Mouse (Mus musculus): ENCODE results near the gene Apela. TPM values are rescaled to one million over a fixed set of nuclear protein-coding genes. Genes with fewer than 3 reads are reported as not detected.
"Not testable (repeated sequence)": the region's sequence is repeated elsewhere in the genome, so short reads cannot be mapped to it uniquely, and the experiment has no call there.

Gene Apela
- polyA plus RNA-seq, 2 experiments, result 0.27 to 0.37 TPM

- Histone ChIP-seq H3K4me3 (ENCODE audit: insufficient read depth in 1 of 2, low read depth in 2 of 2, low read length in 2 of 2) (no peak overlapping the region), H3K9me3 (ENCODE audit: control insufficient read depth, low read length) (no peaks in the 10 kb centered on the region), H3K27me3 (ENCODE audit: control insufficient read depth, insufficient read depth, low read length) (no peaks in the 10 kb centered on the region), H3K9ac (replicated peaks) (no peak overlapping the region), H3K4me1 (replicated peaks; ENCODE audit: control insufficient read depth in 2 of 2, insufficient read depth in 2 of 2, low read length in 1 of 2) (no peaks in the 10 kb centered on the region), H3K27ac (no peak overlapping the region), H3K36me3 (replicated peaks; ENCODE audit: control insufficient read depth, insufficient read depth, low read depth) (no peaks in the 10 kb centered on the region), H3K4me2 (ENCODE audit: low read depth) (no peak overlapping the region)
- TF ChIP-seq EP300 (IDR thresholded peaks at IDR 0.05; ENCODE audit: low read depth), result no peak
- no peak for TF ChIP-seq CTCF (IDR thresholded peaks at IDR 0.05; ENCODE audit: low read depth)
- no peak for ATAC-seq (ENCODE audit: insufficient read depth)
- DNase-seq (ENCODE audit: low read depth in 3 of 3, low spot score in 3 of 3), result no peak
- WGBS (ENCODE audit: insufficient replicate concordance), result 56% methylated on average over 4 of the region's 4 CpGs
Measured at GRCm38 (mm10) chr8:65030735-65031485, 6.2 kb downstream of the Apela start.

- H3K9ac ChIP-seq (replicated peaks), result no peak overlapping the region
- H3K27me3 ChIP-seq (ENCODE audit: control insufficient read depth, insufficient read depth, low read length), result no peaks in the 10 kb centered on the region
- H3K36me3 ChIP-seq (replicated peaks; ENCODE audit: control insufficient read depth, insufficient read depth, low read depth), result no peaks in the 10 kb centered on the region
- no peaks in the 10 kb centered on the region for H3K9me3 ChIP-seq (ENCODE audit: control insufficient read depth, low read length)
- H3K4me3 ChIP-seq (ENCODE audit: insufficient read depth in 1 of 2, low read depth in 2 of 2, low read length in 2 of 2), result no peak overlapping the region
- no peak overlapping the region for H3K4me2 ChIP-seq (ENCODE audit: low read depth)
- TF ChIP-seq EP300 (IDR thresholded peaks at IDR 0.05; ENCODE audit: low read depth), result no peak
- no peak for TF ChIP-seq CTCF (IDR thresholded peaks at IDR 0.05; ENCODE audit: low read depth)
- DNase-seq (ENCODE audit: low read depth in 3 of 3, low spot score in 3 of 3) (no peak), ATAC-seq (ENCODE audit: insufficient read depth) (no peak)
- 56% methylated on average over 4 of the region's 4 CpGs for WGBS (ENCODE audit: insufficient replicate concordance)
- H3K27ac ChIP-seq, result no peak overlapping the region
- H3K4me1 ChIP-seq (replicated peaks; ENCODE audit: control insufficient read depth in 2 of 2, insufficient read depth in 2 of 2, low read length in 1 of 2), result no peaks in the 10 kb centered on the region
Measured at GRCm38 (mm10) chr8:65029776-65030175, 7.4 kb downstream of the Apela start.

- TF ChIP-seq EP300 (IDR thresholded peaks at IDR 0.05; ENCODE audit: low read depth) (no peak), CTCF (IDR thresholded peaks at IDR 0.05; ENCODE audit: low read depth) (no peak)
- no peak for DNase-seq (ENCODE audit: low read depth in 3 of 3, low spot score in 3 of 3)
Measured at GRCm38 (mm10) chr8:65028959-65029686, 8.0 kb downstream of the Apela start.

GRCm38 (mm10) chr8:65022485-65022884, 14.7 kb downstream of the Apela start:
- TF ChIP-seq CTCF (IDR thresholded peaks at IDR 0.05; ENCODE audit: low read depth) (peak; percentile 56), EP300 (IDR thresholded peaks at IDR 0.05; ENCODE audit: low read depth) (no peak)
- H3K27me3 ChIP-seq (ENCODE audit: control insufficient read depth, insufficient read depth, low read length), result no peaks in the 10 kb centered on the region
- H3K27ac ChIP-seq, result no peak overlapping the region
- ATAC-seq (ENCODE audit: insufficient read depth) (no peak), DNase-seq (ENCODE audit: low read depth in 3 of 3, low spot score in 3 of 3) (no peak)
- WGBS (ENCODE audit: insufficient replicate concordance), result 39% methylated on average over 8 of the region's 8 CpGs
- no peaks in the 10 kb centered on the region for H3K9me3 ChIP-seq (ENCODE audit: control insufficient read depth, low read length)
- H3K4me1 ChIP-seq (replicated peaks; ENCODE audit: control insufficient read depth in 2 of 2, insufficient read depth in 2 of 2, low read length in 1 of 2), result no peaks in the 10 kb centered on the region
- H3K4me3 ChIP-seq (ENCODE audit: insufficient read depth in 1 of 2, low read depth in 2 of 2, low read length in 2 of 2), result no peak overlapping the region
- H3K4me2 ChIP-seq (ENCODE audit: low read depth), result no peak overlapping the region
- no peak overlapping the region for H3K9ac ChIP-seq (replicated peaks)
- no peaks in the 10 kb centered on the region for H3K36me3 ChIP-seq (replicated peaks; ENCODE audit: control insufficient read depth, insufficient read depth, low read depth)

More at GRCm38 (mm10) chr8:65028959-65029686, 8.0 kb downstream of the Apela start:
- Histone ChIP-seq H3K36me3 (replicated peaks; ENCODE audit: control insufficient read depth, insufficient read depth, low read depth) (no peaks in the 10 kb centered on the region), H3K4me3 (ENCODE audit: insufficient read depth in 1 of 2, low read depth in 2 of 2, low read length in 2 of 2) (no peak overlapping the region), H3K27ac (no peak overlapping the region), H3K4me2 (ENCODE audit: low read depth) (no peak overlapping the region), H3K4me1 (replicated peaks; ENCODE audit: control insufficient read depth in 2 of 2, insufficient read depth in 2 of 2, low read length in 1 of 2) (no peaks in the 10 kb centered on the region), H3K27me3 (ENCODE audit: control insufficient read depth, insufficient read depth, low read length) (no peaks in the 10 kb centered on the region), H3K9me3 (ENCODE audit: control insufficient read depth, low read length) (no peaks in the 10 kb centered on the region), H3K9ac (replicated peaks) (no peak overlapping the region)
- WGBS (ENCODE audit: insufficient replicate concordance), result 63% methylated on average over 12 of the region's 12 CpGs
- no peak for ATAC-seq (ENCODE audit: insufficient read depth)

- Histone ChIP-seq H3K36me3 (replicated peaks; ENCODE audit: control insufficient read depth, insufficient read depth, low read depth) (no peaks in the 10 kb centered on the region), H3K9me3 (ENCODE audit: control insufficient read depth, low read length) (no peaks in the 10 kb centered on the region), H3K9ac (replicated peaks) (no peak within 1 kb of the TSS), H3K4me2 (ENCODE audit: low read depth) (no peak within 1 kb of the TSS), H3K27ac (no peak within 1 kb of the TSS), H3K4me3 (ENCODE audit: insufficient read depth in 1 of 2, low read depth in 2 of 2, low read length in 2 of 2) (no peak within 1 kb of the TSS), H3K27me3 (ENCODE audit: control insufficient read depth, insufficient read depth, low read length) (no peaks in the 10 kb centered on the region), H3K4me1 (replicated peaks; ENCODE audit: control insufficient read depth in 2 of 2, insufficient read depth in 2 of 2, low read length in 1 of 2) (no peaks in the 10 kb centered on the region)
- no peak for ATAC-seq (ENCODE audit: insufficient read depth)
- TF ChIP-seq CTCF (IDR thresholded peaks at IDR 0.05; ENCODE audit: low read depth) (no peak), EP300 (IDR thresholded peaks at IDR 0.05; ENCODE audit: low read depth) (no peak)
- 67% methylated on average over 8 of the region's 8 CpGs for WGBS (ENCODE audit: insufficient replicate concordance)
- DNase-seq (ENCODE audit: low read depth in 3 of 3, low spot score in 3 of 3), result no peak
Measured at GRCm38 (mm10) chr8:65018423-65018822, 18.7 kb downstream of the Apela start, which contains the start of the genes Trim61 and Trim60. Gene Trim61, minus strand, starts transcription at chr8:65018523. Gene Trim60, minus strand, starts transcription at chr8:65018584.

- not testable (repeated sequence) for DNase-seq (ENCODE audit: low read depth in 3 of 3, low spot score in 3 of 3); H3K4me2 ChIP-seq (ENCODE audit: low read depth)
Measured at GRCm38 (mm10) chr8:65007616-65008015, 29.5 kb downstream of the Apela start.

More at GRCm38 (mm10) chr8:65007616-65008015, 29.5 kb downstream of the Apela start:
- 61% methylated on average over 6 of the region's 6 CpGs for WGBS (ENCODE audit: insufficient replicate concordance)
- not testable (repeated sequence) for H3K36me3 ChIP-seq (replicated peaks; ENCODE audit: control insufficient read depth, insufficient read depth, low read depth); H3K9ac ChIP-seq (replicated peaks); ATAC-seq (ENCODE audit: insufficient read depth); H3K4me1 ChIP-seq (replicated peaks; ENCODE audit: control insufficient read depth in 2 of 2, insufficient read depth in 2 of 2, low read length in 1 of 2); H3K27me3 ChIP-seq (ENCODE audit: control insufficient read depth, insufficient read depth, low read length); H3K9me3 ChIP-seq (ENCODE audit: control insufficient read depth, low read length); H3K4me3 ChIP-seq (ENCODE audit: insufficient read depth in 1 of 2, low read depth in 2 of 2, low read length in 2 of 2); H3K27ac ChIP-seq
